Comparison of ENCODE assay signal across 24 mouse cellular contexts in the genomic region with DNA sequence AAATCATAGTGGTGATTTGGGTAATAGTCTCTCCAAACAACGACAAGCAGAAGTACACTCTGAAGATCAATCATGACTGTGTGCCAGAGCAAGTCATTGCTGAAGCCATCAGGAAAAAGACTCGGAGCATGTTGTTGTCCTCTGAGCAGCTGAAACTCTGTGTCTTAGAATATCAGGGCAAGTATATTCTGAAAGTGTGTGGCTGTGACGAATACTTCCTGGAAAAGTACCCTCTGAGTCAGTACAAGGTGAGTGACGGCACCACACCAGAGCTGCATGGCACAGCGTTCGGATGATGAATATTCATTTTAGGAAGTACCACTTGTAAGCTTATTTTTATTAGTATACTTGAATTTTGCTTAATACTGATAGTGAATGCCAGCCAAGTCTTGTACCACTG. TPM values are rescaled to one million over a fixed set of nuclear protein-coding genes. Genes with fewer than 3 reads are reported as not detected.
"Had no signal": no experiment of that assay in that cellular context is flagged by ENCODE, and none has a peak within 500 bp of the region (broad histone marks: within the 10 kb centered on the region; RNA-seq: fewer than 3 reads in every experiment).

No protein-coding gene starts in this region.

- ATAC-seq: midbrain, embryonic 16.5 days had no signal

- DNase-seq: lung, adult 18-20 months; lung, embryonic 14.5 days; lung, postnatal 10 days; lung, postnatal 4 days; midbrain, embryonic 14.5 days; retina, postnatal 1 day; right cerebral cortex, adult 18-20 months; right cerebral cortex, postnatal 25 days; right cerebral cortex, postnatal 4 days; spleen, adult 18-20 months; thymus, adult 2 months; thymus, postnatal 25 days; thymus, postnatal 4 days had no signal

RNA-seq across cellular contexts. Expression of gene Kcnmb3, which starts 54.2 kb away (rescaled TPM):
- total RNA-seq: megakaryocyte, adult 5-6 weeks; megakaryocyte-erythroid progenitor cell, adult 5-6 weeks had no signal
- polyA plus RNA-seq: midbrain, embryonic 10.5 days; myocyte; neural tube, embryonic 11.5 days; neural tube, embryonic 15.5 days; small intestine, adult 2 months; stomach, embryonic 14.5 days; stomach, embryonic 16.5 days; urinary bladder, adult 2 months had no signal
